In the genomic region with DNA sequence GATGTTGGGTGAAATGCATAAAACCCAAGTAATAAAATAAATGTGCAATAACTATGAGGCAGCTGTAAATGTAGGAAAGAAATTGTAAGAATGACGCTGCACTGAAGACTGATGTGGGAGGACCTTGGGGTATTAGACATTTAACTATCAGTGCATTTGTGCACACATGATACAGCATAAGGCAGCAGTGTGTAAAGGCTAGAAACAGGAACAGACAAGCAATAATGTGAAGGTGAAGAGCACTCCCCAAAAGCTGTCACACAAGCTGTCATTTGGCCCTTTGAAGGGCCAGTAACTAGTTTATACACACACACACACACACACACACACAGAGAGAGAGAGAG, we compare ENCODE assay signal across 22 mouse cellular contexts.
DNase-seq lines count a peak whose midpoint lies in the region; ATAC-seq lines count a peak whose summit lies in the region.
"Had no signal": no experiment of that assay in that cellular context is flagged by ENCODE, and none has a peak within 500 bp of the region (broad histone marks: within the 10 kb centered on the region; RNA-seq: fewer than 3 reads in every experiment).

No protein-coding gene starts in this region.

- WGBS in hindbrain, embryonic 16.5 days: 77% methylated on average over 1 of the region's 1 CpGs
- WGBS in hindbrain, embryonic 11.5 days: 97% methylated on average over 1 of the region's 1 CpGs
- WGBS in neural tube, embryonic 13.5 days: 70% methylated on average over 1 of the region's 1 CpGs
- 51% methylated on average over 1 of the region's 1 CpGs for whole genome bisulfite sequencing in neural tube, embryonic 15.5 days

- no peaks in the 10 kb centered on the region for H3K4me1 ChIP-seq in hindbrain, embryonic 16.5 days (ENCODE audit: control insufficient read depth, insufficient read depth, low read depth, low read length)
- H3K4me1 ChIP-seq in hindbrain, embryonic 11.5 days (replicated peaks; ENCODE audit: control insufficient read depth, insufficient read depth, low read length): no peaks in the 10 kb centered on the region
- H3K4me1 ChIP-seq in neural tube, embryonic 13.5 days (replicated peaks): 0 out of 2 replicates have a peak, but pooled peaks cover 3% of the 10 kb centered on the region
- 0 out of 2 replicates have a peak, but pooled peaks cover 3% of the 10 kb centered on the region for H3K4me1 ChIP-seq in neural tube, embryonic 15.5 days
- H3K4me1 ChIP-seq: embryonic facial prominence, embryonic 13.5 days; embryonic facial prominence, embryonic 15.5 days; forebrain, embryonic 10.5 days; forebrain, embryonic 12.5 days had no signal

- no peaks in the 10 kb centered on the region for H3K36me3 ChIP-seq in hindbrain, embryonic 16.5 days (ENCODE audit: control insufficient read depth, insufficient read depth, low read length)
- no peaks in the 10 kb centered on the region for H3K36me3 ChIP-seq in hindbrain, embryonic 11.5 days (ENCODE audit: control insufficient read depth, insufficient read depth, low read length)
- no peaks in the 10 kb centered on the region for H3K36me3 ChIP-seq in neural tube, embryonic 13.5 days
- H3K36me3 ChIP-seq in neural tube, embryonic 15.5 days: no peaks in the 10 kb centered on the region
- H3K36me3 ChIP-seq: embryonic facial prominence, embryonic 13.5 days; embryonic facial prominence, embryonic 15.5 days; forebrain, embryonic 10.5 days; forebrain, embryonic 12.5 days had no signal

- H3K4me3 ChIP-seq in hindbrain, embryonic 16.5 days (ENCODE audit: low read length): no peak overlapping the region
- H3K4me3 ChIP-seq in hindbrain, embryonic 11.5 days (ENCODE audit: low read depth, low read length): no peak overlapping the region
- no peak overlapping the region for H3K4me3 ChIP-seq in neural tube, embryonic 13.5 days
- no peak overlapping the region for H3K4me3 ChIP-seq in neural tube, embryonic 15.5 days (replicated peaks)
- H3K4me3 ChIP-seq: embryonic facial prominence, embryonic 13.5 days; embryonic facial prominence, embryonic 15.5 days; erythroblast, embryonic 14.5 days; forebrain, embryonic 10.5 days; forebrain, embryonic 12.5 days had no signal

- intact Hi-C loops in heart, postnatal 36 days (cut with DNase I): no loop called here

- no peak for DNase-seq in hindbrain, embryonic 11.5 days (ENCODE audit: low spot score)
- no peak for DNase-seq in neural tube, embryonic 10.5 days (ENCODE audit: extremely low spot score, low spot score)
- DNase-seq in heart, postnatal 36 days: no peak
- DNase-seq: adrenal gland, adult 2 months; adrenal gland, postnatal 10 days; adrenal gland, postnatal 25 days; cerebellum, adult 11 months; cerebellum, adult 18-20 months; cerebellum, adult 8-10 months; cerebellum, adult 9-11 months; cerebellum, postnatal 14 days; cerebellum, postnatal 36 days; embryo, embryonic 11 days had no signal

- no peak overlapping the region for H3K27ac ChIP-seq in hindbrain, embryonic 16.5 days (ENCODE audit: low read depth, low read length)
- no peak overlapping the region for H3K27ac ChIP-seq in hindbrain, embryonic 11.5 days (ENCODE audit: low read depth, low read length)
- H3K27ac ChIP-seq in neural tube, embryonic 13.5 days (replicated peaks): no peak overlapping the region
- no peak overlapping the region for H3K27ac ChIP-seq in neural tube, embryonic 15.5 days (replicated peaks)
- H3K27ac ChIP-seq: embryonic facial prominence, embryonic 13.5 days; embryonic facial prominence, embryonic 15.5 days; forebrain, embryonic 10.5 days; forebrain, embryonic 12.5 days had no signal

- H3K27me3 ChIP-seq in hindbrain, embryonic 16.5 days (replicated peaks; ENCODE audit: control insufficient read depth, insufficient read depth, low read length): no peaks in the 10 kb centered on the region
- H3K27me3 ChIP-seq in hindbrain, embryonic 11.5 days (ENCODE audit: control insufficient read depth, insufficient read depth, low read length): no peaks in the 10 kb centered on the region
- H3K27me3 ChIP-seq in neural tube, embryonic 13.5 days: no peaks in the 10 kb centered on the region
- no peaks in the 10 kb centered on the region for H3K27me3 ChIP-seq in neural tube, embryonic 15.5 days (replicated peaks)
- H3K27me3 ChIP-seq: embryonic facial prominence, embryonic 13.5 days; embryonic facial prominence, embryonic 15.5 days; forebrain, embryonic 12.5 days had no signal

- ATAC-seq in hindbrain, embryonic 16.5 days: peak; percentile 65
- no peak for ATAC-seq in hindbrain, embryonic 11.5 days (ENCODE audit: low FRiP score)
- 0 out of 2 replicates have a peak, but pooled peaks have one; percentile 50 for ATAC-seq in neural tube, embryonic 13.5 days (ENCODE audit: low read depth)
- ATAC-seq in neural tube, embryonic 15.5 days (ENCODE audit: low FRiP score): peak; percentile 51; the same call in 1 of the 2 replicates
- ATAC-seq: forebrain, embryonic 14.5 days had no signal

- H3K9me3 ChIP-seq in hindbrain, embryonic 16.5 days (ENCODE audit: control insufficient read depth, low read length): no peaks in the 10 kb centered on the region
- no peaks in the 10 kb centered on the region for H3K9me3 ChIP-seq in hindbrain, embryonic 11.5 days (ENCODE audit: control insufficient read depth, low read length)
- H3K9me3 ChIP-seq in neural tube, embryonic 13.5 days: no peaks in the 10 kb centered on the region
- H3K9me3 ChIP-seq in neural tube, embryonic 15.5 days (replicated peaks): no peaks in the 10 kb centered on the region
- H3K9me3 ChIP-seq: embryonic facial prominence, embryonic 13.5 days; embryonic facial prominence, embryonic 15.5 days; forebrain, embryonic 10.5 days; forebrain, embryonic 12.5 days had no signal

- no peak overlapping the region for H3K4me2 ChIP-seq in hindbrain, embryonic 16.5 days (ENCODE audit: low read length)
- H3K4me2 ChIP-seq in hindbrain, embryonic 11.5 days (replicated peaks; ENCODE audit: low read depth, low read length): no peak overlapping the region
- no peak overlapping the region for H3K4me2 ChIP-seq in neural tube, embryonic 13.5 days
- H3K4me2 ChIP-seq in neural tube, embryonic 15.5 days: no peak overlapping the region
- H3K4me2 ChIP-seq: embryonic facial prominence, embryonic 13.5 days; embryonic facial prominence, embryonic 15.5 days; forebrain, embryonic 12.5 days had no signal

- no peak overlapping the region for H3K9ac ChIP-seq in hindbrain, embryonic 16.5 days (ENCODE audit: low read depth, low read length)
- no peak overlapping the region for H3K9ac ChIP-seq in hindbrain, embryonic 11.5 days (ENCODE audit: low read depth, low read length)
- no peak overlapping the region for H3K9ac ChIP-seq in neural tube, embryonic 13.5 days
- H3K9ac ChIP-seq in neural tube, embryonic 15.5 days (replicated peaks): no peak overlapping the region
- H3K9ac ChIP-seq: embryonic facial prominence, embryonic 13.5 days; embryonic facial prominence, embryonic 15.5 days; forebrain, embryonic 12.5 days had no signal
